Mouse (Mus musculus) erythroblast, embryonic 14.5 days (primary cell): ENCODE data around the gene Bmt2.

Source experiments
- GATA1 ChIP-seq: IDR thresholded peaks from 2 replicates; pipeline ENCODE4 v1.6.1; 2012; ENCODE audit warnings: low read length, inconsistent platforms, mixed read lengths
- TAL1 ChIP-seq: IDR thresholded peaks from 3 replicates; pipeline ENCODE4 v1.6.1; 2012; ENCODE audit warnings: low read length, inconsistent platforms, mixed read lengths

- TF ChIP-seq GATA1: no peak
- TF ChIP-seq TAL1: no peak
Measured at GRCm38 (mm10) chr6:13677818-13678282, at the start of gene Bmt2.
